Comparison of ENCODE assay signal across 13 mouse cellular contexts in the genomic region with DNA sequence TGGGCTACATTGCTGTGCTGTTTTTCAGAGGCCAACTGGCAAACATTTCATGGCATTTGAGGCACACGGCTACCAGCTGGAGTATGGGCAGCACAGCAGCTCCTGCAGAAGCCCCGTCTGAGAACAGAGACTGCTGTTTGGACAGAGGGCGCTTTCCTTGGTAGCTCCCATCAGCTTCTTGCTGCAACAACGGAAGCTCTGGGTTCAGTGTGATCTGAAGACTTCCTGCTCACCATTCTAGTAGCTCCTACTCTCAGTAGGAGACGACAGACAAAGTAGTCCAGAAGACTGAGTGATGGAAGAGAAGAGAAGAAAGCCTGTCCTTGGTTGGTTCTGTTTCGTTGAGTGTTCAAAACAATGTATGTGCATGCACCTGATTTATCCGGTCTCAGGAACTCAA. TPM values are rescaled to one million over a fixed set of nuclear protein-coding genes. Genes with fewer than 3 reads are reported as not detected.
DNase-seq lines count a peak whose midpoint lies in the region; ATAC-seq and TF ChIP-seq lines count a peak whose summit lies in the region.
"Had no signal": no experiment of that assay in that cellular context is flagged by ENCODE, and none has a peak within 500 bp of the region (broad histone marks: within the 10 kb centered on the region; RNA-seq: fewer than 3 reads in every experiment).

No protein-coding gene starts in this region.

- TF ChIP-seq CTCF in bone marrow, adult 2 months (IDR thresholded peaks at IDR 0.05; ENCODE audit: control insufficient read depth, insufficient read depth, low read length): no peak
- TF ChIP-seq CTCF in liver, postnatal 0 days (IDR thresholded peaks at IDR 0.05; ENCODE audit: low read depth): no peak

- no peak overlapping the region for H3K9ac ChIP-seq in liver, postnatal 0 days (replicated peaks)
- H3K9ac ChIP-seq: hindbrain, embryonic 15.5 days had no signal

- H3K36me3 ChIP-seq in heart, embryonic 10.5 days: peaks cover 54% of the 10 kb centered on the region
- peaks cover 34% of the 10 kb centered on the region for H3K36me3 ChIP-seq in liver, postnatal 0 days (replicated peaks; ENCODE audit: insufficient read depth, low read length)

- WGBS in heart, embryonic 10.5 days: 72% methylated on average over 7 of the region's 7 CpGs
- 16% methylated on average over 7 of the region's 7 CpGs for WGBS in bone marrow, adult 2 months
- WGBS in liver, postnatal 0 days (ENCODE audit: insufficient replicate concordance): 42% methylated on average over 7 of the region's 7 CpGs

- H3K4me3 ChIP-seq in heart, embryonic 10.5 days: no peak overlapping the region
- no peak overlapping the region for H3K4me3 ChIP-seq in bone marrow, adult 2 months (replicated peaks; ENCODE audit: control insufficient read depth, low read depth, low read length)
- no peak overlapping the region for H3K4me3 ChIP-seq in liver, postnatal 0 days (ENCODE audit: low read depth, low read length)
- H3K4me3 ChIP-seq: hindbrain, embryonic 15.5 days had no signal

- H3K27ac ChIP-seq in heart, embryonic 10.5 days: no peak overlapping the region
- peak overlapping the region; percentile 95 for H3K27ac ChIP-seq in bone marrow, adult 2 months (ENCODE audit: control insufficient read depth, insufficient read depth, low read depth, low read length, poor library complexity)
- peak overlapping the region; percentile 49 for H3K27ac ChIP-seq in liver, postnatal 0 days (ENCODE audit: low read depth)
- H3K27ac ChIP-seq: hindbrain, embryonic 15.5 days; kidney, postnatal 0 days had no signal

- no peak for TF ChIP-seq EP300 in liver, postnatal 0 days (IDR thresholded peaks at IDR 0.05; ENCODE audit: low read depth)

- peak; percentile 64 for DNase-seq in heart, embryonic 10.5 days (ENCODE audit: low spot score)
- DNase-seq in heart, postnatal 14 days: no peak
- DNase-seq in CD4-positive, CD25-positive, alpha-beta regulatory T cell, adult 2 months (ENCODE audit: low read depth, low spot score): peak; percentile 56
- no peak for DNase-seq in liver, postnatal 0 days
- no peak for DNase-seq in left cerebral cortex, adult 11 months (ENCODE audit: low spot score)
- DNase-seq in embryo, embryonic 10.5 days (ENCODE audit: low spot score): no peak
- no peak for DNase-seq in adrenal gland, postnatal 10 days
- DNase-seq: right cerebral cortex, postnatal 25 days had no signal

- H3K27me3 ChIP-seq in heart, embryonic 10.5 days (ENCODE audit: insufficient read depth, poor library complexity, severe bottlenecking): no peaks in the 10 kb centered on the region
- H3K27me3 ChIP-seq in liver, postnatal 0 days (ENCODE audit: insufficient read depth, low read length): no peaks in the 10 kb centered on the region
- H3K27me3 ChIP-seq: hindbrain, embryonic 15.5 days had no signal

- ATAC-seq in liver, postnatal 0 days: no peak
- ATAC-seq: forebrain, embryonic 14.5 days had no signal

- H3K4me1 ChIP-seq in heart, embryonic 10.5 days: peaks cover 8% of the 10 kb centered on the region
- peaks cover 3% of the 10 kb centered on the region; the same call in 1 of the 2 replicates for H3K4me1 ChIP-seq in bone marrow, adult 2 months (ENCODE audit: control insufficient read depth, insufficient read depth, low read length)
- peaks cover 14% of the 10 kb centered on the region for H3K4me1 ChIP-seq in liver, postnatal 0 days (ENCODE audit: insufficient read depth)

- no peak overlapping the region for H3K4me2 ChIP-seq in liver, postnatal 0 days (ENCODE audit: low read depth, low read length)
- H3K4me2 ChIP-seq: hindbrain, embryonic 15.5 days; midbrain, embryonic 11.5 days had no signal

- intact Hi-C loops in heart, postnatal 14 days (cut with DNase I): loop anchor here (5.0 kb wide), 1 partner anchor 38 kb away; no protein-coding TSS in a partner anchor

- H3K9me3 ChIP-seq in heart, embryonic 10.5 days: no peaks in the 10 kb centered on the region
- no peaks in the 10 kb centered on the region for H3K9me3 ChIP-seq in liver, postnatal 0 days (ENCODE audit: low read length)
- H3K9me3 ChIP-seq: hindbrain, embryonic 15.5 days had no signal

- no peak for TF ChIP-seq POLR2A in bone marrow, adult 2 months (IDR thresholded peaks at IDR 0.05; ENCODE audit: borderline replicate concordance, control insufficient read depth, low read depth, low read length)

RNA-seq across cellular contexts. Expression of a gene that starts 42.9 kb away (rescaled TPM):
- polyA plus RNA-seq in heart, embryonic 10.5 days (2016; fragmentation: Nextera tagmentation; extraction: Ambion mirVana): 55.0 and 59.9 TPM in 2 replicates
- total RNA-seq in heart, postnatal 14 days (2021): 10 to 100 TPM; 84.6 to 95.6 TPM
- 21.1 and 31.1 TPM in 2 replicates for polyA plus RNA-seq in bone marrow, adult 2 months (2011; ENCODE audit: insufficient read depth, insufficient read length, low replicate concordance, missing spikeins)
- polyA plus RNA-seq in liver, postnatal 0 days (2015; fragmentation: Nextera tagmentation; extraction: Ambion mirVana): 37.0 and 39.4 TPM in 2 replicates
- 100 to 1,000 TPM; 109 to 119 TPM for total RNA-seq in adrenal gland, postnatal 10 days (2021)

Comparison
In these comparisons a context has a peak if more than half of its experiments do, and no peak if none do; other contexts are left out.
1. DNase-seq: peak in heart, embryonic 10.5 days (single experiment) and CD4-positive, CD25-positive, alpha-beta regulatory T cell, adult 2 months (single experiment); none in heart, postnatal 14 days (0 of 2), liver, postnatal 0 days (single experiment), left cerebral cortex, adult 11 months (single experiment), embryo, embryonic 10.5 days (single experiment) and adrenal gland, postnatal 10 days (single experiment).